Mouse (Mus musculus) sigmoid colon, adult 10 weeks (tissue): ENCODE results near the gene Gm11992. TPM values are rescaled to one million over a fixed set of nuclear protein-coding genes. Genes with fewer than 3 reads are reported as not detected.

ENCODE experiments used
- polyA plus RNA-seq: library from polyadenylated mRNA; stranded (reverse); fragments of 350-450 nt; fragmentation: Illumina TruSeq; extraction: RNeasy Lipid Tissue Mini Kit (QIAGEN cat#74804); gene quantifications from one replicate; pipeline ENCODE4 v1.2.3, GENCODE M21; 2014; ENCODE audit warnings: low read depth, low replicate concordance

Gm11992 gene
- polyA plus RNA-seq: 1.2 TPM

DNA sequence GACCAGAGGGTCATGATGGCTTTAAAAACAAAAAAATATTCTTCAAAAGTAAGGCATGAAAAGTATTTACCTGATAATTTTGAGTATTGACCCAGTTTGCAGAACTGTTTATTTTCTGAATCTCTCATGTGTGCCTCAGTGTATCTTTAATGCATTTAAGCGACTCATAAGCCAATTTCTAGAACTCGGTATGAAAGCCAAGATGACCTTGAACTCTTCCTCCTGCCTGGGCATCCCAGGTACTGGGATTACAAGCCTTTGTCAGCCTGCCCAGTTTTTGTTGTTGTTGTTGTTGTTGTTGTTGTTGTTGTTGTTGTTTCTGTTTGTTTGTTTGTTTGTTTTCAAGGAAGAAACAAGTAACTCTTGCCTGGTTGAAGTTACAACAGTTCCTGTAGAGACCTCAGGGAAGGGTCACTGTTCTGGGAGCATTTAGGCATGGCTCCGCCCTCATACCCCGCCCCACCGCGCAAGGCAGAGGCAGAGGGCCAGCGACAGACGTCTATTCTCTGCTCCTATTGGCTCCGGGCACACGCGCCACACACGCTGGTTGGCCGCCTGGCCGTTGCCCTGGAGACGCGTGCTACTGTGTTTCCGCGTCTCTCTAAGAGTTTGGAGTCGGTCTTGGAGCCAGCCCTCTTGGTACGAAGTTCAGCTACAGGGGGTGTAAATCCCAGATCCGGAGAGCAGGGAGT lies at the start of gene Gm11992:
TSS of gene Gm11992 (plus strand) at position 584 of the 692 bp plus-strand sequence.

DNA sequence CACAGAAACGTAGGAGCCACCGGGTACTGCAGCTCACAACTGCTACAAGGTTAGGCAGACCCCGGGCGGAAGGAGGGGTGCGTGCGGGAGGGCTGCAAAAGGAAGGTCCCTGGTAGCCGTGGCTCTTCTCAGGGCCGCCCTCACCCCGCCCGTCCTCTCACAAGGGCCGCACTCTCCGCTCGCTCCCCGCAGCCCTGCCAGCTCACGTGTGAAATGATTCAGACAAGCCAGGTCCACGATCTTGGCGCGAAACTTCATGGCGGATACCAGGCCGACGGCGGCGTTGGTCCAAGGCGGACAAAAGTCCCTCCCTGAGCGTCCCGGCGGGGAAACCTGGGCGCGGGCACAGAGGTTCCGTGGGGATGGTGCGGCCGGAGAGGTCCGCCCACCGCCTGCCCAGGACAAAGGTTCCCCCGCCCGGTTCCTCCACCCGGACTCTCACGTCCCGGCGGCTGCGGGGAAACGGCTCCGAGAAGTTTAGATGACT lies 37.5 kb upstream of the Gm11992 start, which contains the start of gene Hus1:
TSS of gene Hus1 (minus strand) at position 339 of the 487 bp plus-strand sequence.

DNA sequence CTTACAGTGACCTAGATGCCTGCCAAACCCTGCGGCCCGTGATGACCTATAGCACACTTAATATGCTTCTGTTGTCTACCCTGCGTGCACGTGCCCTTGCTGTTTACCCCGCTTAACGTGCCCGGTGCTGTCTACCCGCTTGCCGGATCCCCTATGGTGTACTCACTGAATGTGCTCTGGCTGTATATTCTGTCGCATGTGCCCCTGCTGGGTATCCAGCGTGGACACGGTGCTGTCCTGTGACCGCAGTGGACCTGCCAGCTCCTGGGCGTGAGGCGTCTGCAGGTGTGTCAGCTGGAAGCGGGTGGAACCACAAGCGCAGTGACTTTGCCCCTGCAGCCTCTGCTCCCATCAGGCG lies 288 bp downstream of the Gm11992 start, which contains the start of gene Sun3:
TSS of gene Sun3 (minus strand) at position 289 of the 358 bp plus-strand sequence.

DNA sequence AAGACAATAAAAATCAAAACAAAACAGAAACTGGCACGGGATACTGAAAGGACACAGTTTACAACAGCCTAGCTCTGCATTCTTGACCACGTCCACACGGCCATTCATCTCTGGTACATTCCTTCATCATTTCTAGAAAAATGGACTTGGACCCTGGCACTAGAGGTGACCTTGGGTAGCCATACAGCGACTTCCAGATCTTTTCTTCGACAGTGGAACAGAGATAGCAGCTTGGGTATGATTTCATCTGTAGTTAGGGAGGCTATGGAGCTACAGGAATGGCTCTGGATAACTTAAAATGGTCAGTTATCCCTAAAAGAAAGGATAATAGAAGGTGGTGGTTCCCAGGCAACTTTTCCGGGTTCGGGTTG lies 69.6 kb downstream of the Gm11992 start, which contains the start of gene Upp1:
TSS of gene Upp1 (plus strand) at position 54 of the 371 bp plus-strand sequence.

Other genes with a start within 250 kb of the Gm11992 start
- gene Pkd1l1, start 75.3 kb upstream of the Gm11992 start, polyA plus RNA-seq: not detected
- 12.3 TPM for gene Hus1, start 37.4 kb upstream of the Gm11992 start, polyA plus RNA-seq
- gene Sun3, start 397 bp downstream of the Gm11992 start, polyA plus RNA-seq: 1.9 TPM
- 63.9 TPM for gene Upp1, start 69.5 kb downstream of the Gm11992 start, polyA plus RNA-seq
- 0.41 TPM for gene Abca13, start 143.3 kb downstream of the Gm11992 start, polyA plus RNA-seq